Mouse (Mus musculus): Measurements from ENCODE around the gene Knstrn. TPM values are rescaled to one million over a fixed set of nuclear protein-coding genes. Genes with fewer than 3 reads are reported as not detected.

Knstrn gene
- polyA plus RNA-seq, 1 experiment from 2014 or later, result 119 TPM

DNA sequence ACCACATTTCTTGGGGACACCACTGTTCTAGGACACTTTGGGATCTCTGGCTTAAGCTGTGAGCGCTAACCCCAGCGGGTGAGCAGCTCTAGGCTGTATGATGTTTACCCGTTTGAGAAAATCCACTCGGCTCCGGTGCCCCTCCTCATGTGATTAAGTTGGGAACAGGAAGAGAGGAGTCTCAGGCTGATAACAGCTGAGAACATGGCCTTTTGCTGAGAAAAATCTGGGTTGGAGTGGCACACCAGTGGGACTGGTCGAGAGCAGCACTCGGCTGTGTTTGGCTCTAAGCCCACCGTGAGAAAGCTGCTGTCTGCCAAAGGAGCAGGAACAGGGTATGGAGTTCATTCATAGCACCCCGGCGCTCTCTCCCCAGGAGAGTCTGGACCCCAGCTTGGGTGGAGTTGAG, 89.5 kb downstream of the Knstrn start:
- Histone ChIP-seq H3K27me3 (ENCODE audit: insufficient read depth, low read length) (peaks cover 29% of the 10 kb centered on the region), H3K4me2 (replicated peaks; ENCODE audit: low read depth, low read length) (peak overlapping the region; percentile 98), H3K9me3 (ENCODE audit: low read length) (no peaks in the 10 kb centered on the region), H3K9ac (replicated peaks; ENCODE audit: low read length) (no peak overlapping the region), H3K4me1 (ENCODE audit: insufficient read depth, low read length) (peaks cover 20% of the 10 kb centered on the region), H3K4me3 (ENCODE audit: low read length) (peak overlapping the region; percentile 67; the same call in 1 of the 2 replicates), H3K36me3 (ENCODE audit: insufficient read depth, low read length) (no peaks in the 10 kb centered on the region), H3K27ac (ENCODE audit: low read length) (no peak overlapping the region)
- WGBS, result 24% methylated on average over 10 of the region's 10 CpGs
- no peak for ATAC-seq (ENCODE audit: low FRiP score, low TSS enrichment)

Other genes with a start within 250 kb of the Knstrn start
- 102 and 112 TPM in 2 replicates for gene Bub1b, start 215.8 kb upstream of the Knstrn start, polyA plus RNA-seq (2015; fragmentation: Nextera tagmentation; extraction: Ambion mirVana)
- gene Pak6, start 150.7 kb upstream of the Knstrn start, polyA plus RNA-seq (2015; fragmentation: Nextera tagmentation; extraction: Ambion mirVana), result 0.60 and 1.4 TPM in 2 replicates
- 0.25 and 0.30 TPM in 2 replicates for gene Ankrd63, start 110.0 kb upstream of the Knstrn start, polyA plus RNA-seq (2015; fragmentation: Nextera tagmentation; extraction: Ambion mirVana)
- 1.4 and 1.7 TPM in 2 replicates for gene Plcb2, start 85.6 kb upstream of the Knstrn start, polyA plus RNA-seq (2015; fragmentation: Nextera tagmentation; extraction: Ambion mirVana)
- 15.2 and 16.3 TPM in 2 replicates for gene Inafm2, start 68.2 kb upstream of the Knstrn start, polyA plus RNA-seq (2015; fragmentation: Nextera tagmentation; extraction: Ambion mirVana)
- gene Ccdc9b, start 51.3 kb upstream of the Knstrn start, polyA plus RNA-seq (2015; fragmentation: Nextera tagmentation; extraction: Ambion mirVana), result 1.3 and 1.4 TPM in 2 replicates
- not detected in 2 replicates for gene Phgr1, start 41.2 kb upstream of the Knstrn start, polyA plus RNA-seq (2015; fragmentation: Nextera tagmentation; extraction: Ambion mirVana)
- gene Disp2, start 34.3 kb upstream of the Knstrn start, polyA plus RNA-seq (2015; fragmentation: Nextera tagmentation; extraction: Ambion mirVana), result 0.46 and 0.81 TPM in 2 replicates
- gene Ivd, start 48.0 kb downstream of the Knstrn start, polyA plus RNA-seq (2015; fragmentation: Nextera tagmentation; extraction: Ambion mirVana), result 91.0 and 91.1 TPM in 2 replicates
- 3.1 and 3.5 TPM in 2 replicates for gene Bahd1, start 86.4 kb downstream of the Knstrn start, polyA plus RNA-seq (2015; fragmentation: Nextera tagmentation; extraction: Ambion mirVana)
- gene Chst14, start 112.5 kb downstream of the Knstrn start, polyA plus RNA-seq (2015; fragmentation: Nextera tagmentation; extraction: Ambion mirVana), result 26.8 and 28.6 TPM in 2 replicates
- gene Ccdc32, start 215.4 kb downstream of the Knstrn start, polyA plus RNA-seq (2015; fragmentation: Nextera tagmentation; extraction: Ambion mirVana), result 23.3 and 26.9 TPM in 2 replicates
- gene Rpusd2, start 220.8 kb downstream of the Knstrn start, polyA plus RNA-seq (2015; fragmentation: Nextera tagmentation; extraction: Ambion mirVana), result 4.5 and 5.3 TPM in 2 replicates
- gene Knl1, start 233.1 kb downstream of the Knstrn start, polyA plus RNA-seq (2015; fragmentation: Nextera tagmentation; extraction: Ambion mirVana), result 38.3 and 47.0 TPM in 2 replicates

Data from kidney, embryonic 16.5 days (tissue).